Mouse (Mus musculus) spleen, adult 10 weeks (tissue): ENCODE results near the gene Plau. TPM values are rescaled to one million over a fixed set of nuclear protein-coding genes. Genes with fewer than 3 reads are reported as not detected.

ENCODE experiments used
- polyA plus RNA-seq: library from polyadenylated mRNA; stranded (reverse); fragments of 350-450 nt; fragmentation: Illumina TruSeq; extraction: RNeasy Lipid Tissue Mini Kit (QIAGEN cat#74804); gene quantifications from one replicate; pipeline ENCODE4 v1.2.3, GENCODE M21; 2015; ENCODE audit warnings: low replicate concordance; ENCODE audit not compliant: insufficient read depth

The Plau gene
- polyA plus RNA-seq = 7.9 TPM

GRCm38 (mm10) chr14:20836171-20836904, at the start of gene Plau:
Gene Plau (plus strand): TSS chr14:20836660.

GRCm38 (mm10) chr14:20793758-20794531, 42.5 kb upstream of the Plau start, which contains the start of gene Camk2g:
Gene Camk2g (minus strand): TSS chr14:20794088.

Other genes starting within 250 kb of the Plau start
- 6.8 TPM for gene Usp54, start 195.6 kb upstream of the Plau start, polyA plus RNA-seq
- not detected for gene Myoz1, start 180.1 kb upstream of the Plau start, polyA plus RNA-seq
- gene Synpo2l, start 168.3 kb upstream of the Plau start, polyA plus RNA-seq = not detected
- 144 TPM for gene Sec24c, start 162.4 kb upstream of the Plau start, polyA plus RNA-seq
- gene Fut11, start 141.7 kb upstream of the Plau start, polyA plus RNA-seq = 20.2 TPM
- gene Chchd1, start 133.7 kb upstream of the Plau start, polyA plus RNA-seq = 90.4 TPM
- 47.2 TPM for gene Zswim8, start 129.1 kb upstream of the Plau start, polyA plus RNA-seq
- gene Ndst2, start 102.1 kb upstream of the Plau start, polyA plus RNA-seq = 38.0 TPM
- gene Camk2g, start 42.6 kb upstream of the Plau start, polyA plus RNA-seq = 24.2 TPM
- 35.3 TPM for gene Vcl, start 92.7 kb downstream of the Plau start, polyA plus RNA-seq
- gene Ap3m1, start 215.8 kb downstream of the Plau start, polyA plus RNA-seq = 113 TPM
- 37.8 TPM for gene Adk, start 215.9 kb downstream of the Plau start, polyA plus RNA-seq